Mouse (Mus musculus) G1E-ER4 (cell line): ENCODE measurements around the gene Cntrob. TPM values are rescaled to one million over a fixed set of nuclear protein-coding genes. Genes with fewer than 3 reads are reported as not detected.

Source experiments
- GATA1 ChIP-seq: IDR thresholded peaks from one replicate; pipeline ENCODE4 v1.8.0; 2012; ENCODE audit warnings: low read length, inconsistent platforms
- polyA plus RNA-seq: library from polyadenylated mRNA; stranded (reverse); fragments of >175 nt; gene quantifications from 2 replicates; pipeline ENCODE4 v1.2.3, GENCODE M21; 2012

Cntrob gene
- polyA plus RNA-seq, 1 experiment, result 50.3 TPM

DNA sequence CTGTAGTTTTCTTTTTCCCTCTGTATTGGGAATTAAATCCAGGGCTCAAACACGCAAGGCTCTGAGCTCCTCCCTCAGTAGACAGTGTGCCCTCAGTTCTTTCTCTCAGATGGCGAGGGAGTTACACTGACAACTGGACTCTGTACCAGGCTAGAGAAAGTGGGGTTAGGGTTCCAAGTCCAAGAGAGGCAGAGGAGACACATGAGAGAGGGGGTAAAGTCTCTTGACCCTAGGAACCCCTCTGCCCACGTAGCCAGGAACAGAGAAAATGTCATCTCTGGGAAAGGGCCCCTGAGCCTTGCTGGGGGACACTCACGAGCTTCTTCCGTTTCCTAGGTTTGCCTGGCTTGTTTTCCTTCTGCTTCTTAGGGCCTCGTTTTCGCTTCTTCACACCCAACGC lies 40.8 kb upstream of the Cntrob start:
- TF ChIP-seq GATA1, result no peak

DNA sequence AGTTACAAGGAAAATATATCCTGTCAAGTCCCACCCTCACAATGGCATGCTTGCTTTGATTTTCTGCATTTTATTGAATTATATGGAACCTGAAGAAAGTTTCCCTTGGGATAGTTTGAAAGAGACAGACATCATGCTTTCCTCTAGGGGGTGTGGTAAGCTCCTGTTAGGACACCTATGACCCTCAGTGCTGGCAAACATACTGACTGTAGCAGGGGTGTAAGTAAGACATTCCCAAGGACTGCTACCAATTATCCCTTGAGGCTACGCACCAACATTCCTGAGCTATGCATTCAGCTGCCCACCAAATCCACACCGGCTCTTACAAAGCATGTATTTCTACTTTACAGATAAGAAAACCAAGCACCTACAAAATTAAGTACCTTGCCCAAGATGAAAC lies 38.9 kb upstream of the Cntrob start:
- TF ChIP-seq GATA1, result no peak

DNA sequence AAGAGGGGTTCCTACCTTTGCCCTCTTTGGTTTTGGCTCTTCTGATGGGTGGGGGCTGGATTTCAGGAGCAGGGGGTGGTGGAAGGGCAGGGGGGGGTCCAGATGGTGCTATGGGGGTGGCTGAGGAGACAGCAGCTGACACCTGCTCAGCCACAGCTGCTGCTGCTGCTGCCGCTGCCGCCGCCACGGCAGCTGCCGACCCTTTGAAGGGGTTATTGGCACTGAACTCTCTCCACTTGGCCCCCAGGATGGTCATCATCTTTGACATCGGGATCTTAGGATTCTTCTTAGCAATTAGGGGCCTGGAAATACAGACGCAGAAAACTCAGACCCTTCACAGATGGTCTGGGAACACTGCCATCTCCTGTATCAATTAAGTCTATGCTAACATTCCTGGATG lies 38.4 kb upstream of the Cntrob start:
- no peak for TF ChIP-seq GATA1

DNA sequence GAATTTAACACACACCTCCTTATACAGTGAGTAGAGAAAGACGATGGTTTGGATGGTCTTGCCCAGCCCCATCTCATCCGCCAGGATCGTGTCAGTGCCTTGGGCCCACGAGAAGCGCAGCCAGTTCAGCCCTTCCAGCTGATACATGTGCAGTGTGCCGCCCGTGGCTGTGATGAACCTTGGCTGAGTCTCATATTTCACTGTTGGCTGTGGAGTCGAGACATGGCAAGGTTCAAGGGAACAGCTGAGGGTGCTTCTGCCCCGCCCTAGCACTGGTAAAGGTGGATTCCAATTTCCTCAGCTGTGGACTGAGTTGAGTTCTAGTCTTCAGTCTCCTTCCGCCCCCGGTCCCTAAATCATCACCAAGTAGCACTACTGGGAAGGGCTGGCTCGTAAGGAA lies 34.1 kb upstream of the Cntrob start:
- no peak for TF ChIP-seq GATA1

DNA sequence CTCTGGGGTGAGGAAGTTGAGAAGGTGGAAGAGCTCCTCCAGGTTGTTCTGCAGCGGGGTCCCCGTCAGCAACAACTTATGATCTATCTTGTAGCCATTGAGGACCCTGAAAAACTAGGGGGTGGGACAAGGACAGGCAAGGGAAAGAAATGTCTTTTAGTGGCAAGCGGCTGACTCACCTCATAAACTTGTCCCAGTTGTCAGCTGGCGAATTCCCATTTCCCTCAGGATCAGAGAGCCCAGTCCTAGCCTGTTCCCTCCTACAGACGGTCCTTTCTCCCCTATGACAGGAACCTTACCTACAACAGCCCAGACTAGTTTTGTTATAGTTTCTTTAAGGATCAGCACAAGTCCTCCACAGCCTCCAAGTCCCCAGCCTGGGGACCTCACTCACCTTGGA lies 33.0 kb upstream of the Cntrob start:
- no peak for TF ChIP-seq GATA1

DNA sequence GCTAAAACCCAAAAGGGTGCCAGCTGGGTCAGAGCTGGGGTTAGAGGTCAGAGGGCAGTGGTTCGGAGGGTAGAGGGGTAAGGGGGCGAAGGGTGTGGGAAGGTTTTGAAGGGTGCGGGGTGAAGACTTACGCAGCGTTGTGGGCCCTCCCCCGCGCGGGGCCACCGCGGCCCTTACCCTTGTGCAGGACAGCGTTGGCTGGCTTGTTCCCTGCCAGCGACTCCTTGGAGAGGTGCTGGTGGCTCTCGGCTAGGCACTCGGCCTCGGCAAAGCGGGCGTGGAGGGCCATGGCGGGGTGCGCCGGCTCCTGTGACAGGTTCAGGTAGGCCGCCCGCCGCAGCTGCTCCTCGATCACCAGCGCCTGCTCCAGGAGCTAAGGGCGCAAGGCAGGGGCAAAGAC lies 22.9 kb upstream of the Cntrob start:
- no peak for TF ChIP-seq GATA1

DNA sequence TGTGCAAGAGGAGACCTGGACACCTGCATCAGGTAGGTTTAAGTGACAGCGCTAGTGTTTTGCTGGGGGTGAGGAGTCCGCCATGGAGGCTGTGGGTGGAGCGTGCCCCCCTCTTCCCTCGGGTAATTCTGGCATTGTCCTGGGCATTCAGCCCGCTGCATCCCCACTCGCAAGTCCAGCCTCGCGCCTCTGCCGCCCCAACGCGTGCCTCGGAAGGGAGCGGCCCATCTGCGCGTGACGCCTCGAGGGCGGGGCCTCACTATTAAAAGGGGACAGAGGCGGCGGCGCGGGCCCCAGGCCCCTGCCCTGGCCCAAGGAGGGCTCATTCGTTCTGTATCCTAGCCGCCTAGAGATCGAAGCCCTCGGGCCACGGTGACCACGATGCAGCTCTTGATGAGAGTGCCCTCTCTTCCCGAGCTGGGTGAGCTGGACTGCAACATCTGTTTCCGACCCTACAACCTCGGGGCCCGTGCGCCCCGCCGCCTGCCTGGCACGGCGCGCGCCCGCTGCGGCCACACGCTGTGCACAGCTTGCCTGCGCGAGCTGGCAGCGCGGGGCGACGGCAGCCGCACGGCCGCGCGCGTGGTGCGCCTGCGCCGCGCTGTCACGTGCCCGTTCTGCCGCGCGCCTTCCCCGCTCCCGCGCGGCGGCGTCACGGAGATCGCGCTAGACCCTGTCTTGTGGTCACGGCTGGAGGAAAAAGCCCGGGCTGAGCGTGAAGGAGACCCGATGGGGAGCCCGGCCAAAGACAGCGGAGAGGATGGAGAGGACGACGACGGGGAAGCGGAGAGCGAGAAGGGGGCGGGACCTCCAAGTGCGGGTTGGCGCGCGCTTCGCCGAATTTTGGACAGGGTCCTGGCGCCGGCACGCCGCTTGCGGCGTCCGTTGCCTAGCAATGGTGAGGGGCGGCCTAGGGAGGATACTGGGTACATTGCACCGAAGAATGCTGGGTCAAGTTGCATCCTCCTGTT lies 16.9 kb upstream of the Cntrob start, which contains the start of gene Rnf227:
TSS of gene Rnf227 (plus strand) at position 301 of the 971 bp plus-strand sequence.
- TF ChIP-seq GATA1, result no peak

DNA sequence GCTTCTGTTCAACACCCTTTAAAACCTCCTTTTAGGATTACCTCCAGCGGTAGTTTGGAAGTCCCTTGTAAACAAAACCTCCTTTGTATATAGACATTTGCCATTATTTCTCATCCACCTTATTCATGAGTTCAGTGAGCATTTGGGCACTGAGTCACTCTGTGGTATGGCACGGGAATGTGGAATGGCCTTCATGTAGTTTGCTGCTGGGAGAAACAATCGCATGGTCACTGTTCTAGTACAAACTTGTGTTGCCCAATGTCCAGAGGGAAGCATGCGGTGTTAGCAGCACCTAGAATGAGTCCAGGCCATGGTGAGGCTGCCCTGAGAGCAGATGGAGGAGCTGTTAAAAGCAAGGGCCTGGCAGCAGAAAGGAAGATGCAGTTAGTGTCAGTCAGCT lies 11.2 kb upstream of the Cntrob start:
- no peak for TF ChIP-seq GATA1

DNA sequence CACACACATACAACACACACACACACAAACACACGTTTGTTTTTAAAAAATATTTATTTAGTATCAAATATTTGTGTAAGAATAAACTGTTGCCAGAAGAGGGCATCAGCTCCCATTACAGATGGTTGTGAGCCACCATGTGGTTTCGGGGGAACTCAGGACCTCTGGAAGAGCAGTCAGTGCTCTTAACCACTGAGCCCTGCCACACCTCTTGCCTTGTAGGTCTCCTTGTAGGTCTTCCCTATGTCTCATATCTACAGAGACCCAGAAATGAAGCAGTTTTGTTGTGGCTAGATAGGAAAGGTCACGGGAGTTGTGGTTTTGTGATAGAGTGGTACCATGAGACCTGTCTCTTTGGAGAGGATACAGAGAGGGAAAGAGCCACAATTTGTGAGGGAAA lies 10.3 kb upstream of the Cntrob start:
- no peak for TF ChIP-seq GATA1

DNA sequence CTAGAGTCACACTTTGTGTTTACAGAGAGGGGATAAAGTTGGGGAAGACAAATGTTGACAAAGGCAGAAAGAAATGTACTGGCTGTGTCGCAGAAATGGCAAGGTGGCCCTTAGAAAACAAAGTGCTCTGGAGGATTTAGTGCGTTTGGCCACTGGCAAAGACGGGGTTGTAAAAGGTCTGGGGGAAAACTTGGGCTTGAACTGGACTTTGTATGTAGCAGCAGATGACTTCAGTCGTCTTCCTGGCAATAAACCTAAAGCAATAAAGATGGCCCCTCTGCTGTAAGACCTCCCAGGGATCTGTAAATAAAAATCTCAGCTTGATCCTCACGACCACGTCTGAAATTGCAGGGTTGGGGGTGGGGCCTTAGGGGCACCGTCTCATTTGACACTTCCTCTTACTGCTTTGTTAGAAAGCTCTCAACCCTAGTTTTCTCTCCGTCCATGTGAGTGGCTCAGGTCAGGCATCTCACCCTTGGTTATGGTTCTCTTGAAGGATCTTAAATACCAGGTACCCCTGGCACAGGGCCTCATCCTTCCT lies 9.2 kb upstream of the Cntrob start:
- no peak for TF ChIP-seq GATA1

DNA sequence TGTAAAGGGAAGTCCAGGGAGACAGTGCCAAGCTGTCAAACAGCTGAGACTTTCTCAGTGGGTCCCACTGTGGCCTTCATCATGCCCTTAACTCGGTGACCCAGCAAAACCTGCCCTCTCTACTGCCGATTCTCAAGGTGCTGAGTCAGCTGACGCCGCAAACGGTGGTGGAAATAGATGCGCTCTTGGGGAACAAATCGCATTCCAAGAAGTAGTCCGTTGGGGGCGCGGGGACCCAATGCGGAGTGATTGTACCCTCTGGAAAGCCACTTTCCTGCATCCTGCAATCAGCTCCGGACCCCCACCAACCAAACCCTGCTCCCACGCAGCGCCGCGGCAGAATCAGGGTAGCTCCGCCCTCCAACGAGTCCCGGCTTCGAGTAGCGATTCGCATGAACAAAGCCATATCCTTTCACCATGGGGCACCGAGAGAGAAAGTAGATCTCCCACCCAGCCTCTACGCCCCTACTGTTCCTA lies 8.4 kb upstream of the Cntrob start:
- TF ChIP-seq GATA1, result no peak

DNA sequence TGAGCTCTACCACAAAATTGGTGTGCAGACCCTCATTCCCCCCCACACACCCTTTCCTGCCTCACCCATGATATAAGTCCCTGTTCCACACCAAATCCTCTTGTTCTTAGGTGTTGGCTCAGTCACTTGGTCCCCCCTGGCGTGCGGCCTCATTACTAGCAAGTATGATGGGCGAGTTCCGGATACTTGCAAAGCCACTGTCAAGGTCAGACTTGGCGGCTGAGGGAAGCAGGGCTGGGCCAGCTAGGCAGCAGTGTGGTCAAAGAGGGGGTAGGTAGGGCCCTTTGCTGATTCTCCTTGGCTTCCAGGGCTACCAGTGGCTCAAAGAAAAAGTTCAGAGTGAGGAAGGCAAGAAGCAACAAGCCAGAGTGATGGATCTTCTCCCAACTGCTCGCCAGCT lies 7.6 kb upstream of the Cntrob start:
- TF ChIP-seq GATA1, result no peak

DNA sequence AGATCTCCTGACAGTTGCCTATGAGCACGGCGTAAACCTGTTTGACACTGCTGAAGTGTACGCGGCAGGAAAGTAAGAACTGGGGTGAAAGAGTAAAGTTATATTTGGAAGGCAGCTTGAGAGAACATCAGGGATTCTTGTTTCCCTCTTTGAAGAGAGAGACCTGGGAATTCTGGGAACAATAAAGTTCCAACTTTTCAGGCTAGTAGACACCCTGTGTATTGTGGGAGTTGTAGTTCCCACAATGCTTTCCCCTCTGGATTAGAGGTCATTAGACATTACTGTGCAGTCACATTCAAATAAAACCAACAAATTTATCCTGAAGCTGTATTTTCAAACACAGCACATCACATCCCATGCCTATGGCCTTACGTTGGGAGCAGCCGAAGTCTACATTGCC lies 4.9 kb upstream of the Cntrob start:
- no peak for TF ChIP-seq GATA1

DNA sequence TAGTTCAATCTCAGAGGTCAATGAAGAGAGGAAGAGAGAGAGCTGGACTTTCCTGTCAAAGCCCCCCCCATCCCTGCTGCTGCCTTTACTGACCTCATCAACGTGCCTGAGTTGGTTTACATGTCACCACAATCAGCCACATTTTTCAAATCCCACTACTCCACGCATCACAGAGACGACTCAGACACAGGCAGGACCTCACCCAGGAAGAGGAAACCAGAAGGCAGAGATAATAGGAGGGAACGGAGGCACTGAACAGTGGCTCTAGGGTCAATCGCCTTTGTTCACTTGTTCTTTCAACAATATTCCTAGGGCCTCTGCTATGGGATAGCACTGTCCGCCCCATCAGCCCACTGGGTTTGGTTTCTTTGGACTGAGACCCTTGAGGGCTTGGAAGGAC lies 4.1 kb upstream of the Cntrob start:
- TF ChIP-seq GATA1, result no peak

DNA sequence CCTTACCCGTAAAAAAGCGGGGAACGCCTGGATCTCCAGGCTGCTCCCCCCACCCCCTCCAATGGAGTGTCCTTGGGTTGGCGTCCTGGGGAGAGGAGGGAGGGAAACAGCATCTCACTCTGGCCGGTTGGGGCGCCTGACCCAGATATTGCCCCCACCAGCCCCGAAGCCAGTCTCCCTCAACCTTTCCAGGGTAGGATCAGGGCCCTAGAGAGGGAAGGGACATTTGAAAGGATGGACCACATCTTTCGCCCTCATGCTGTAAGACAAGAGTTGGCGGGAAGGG lies 3.5 kb upstream of the Cntrob start:
- no peak for TF ChIP-seq GATA1

DNA sequence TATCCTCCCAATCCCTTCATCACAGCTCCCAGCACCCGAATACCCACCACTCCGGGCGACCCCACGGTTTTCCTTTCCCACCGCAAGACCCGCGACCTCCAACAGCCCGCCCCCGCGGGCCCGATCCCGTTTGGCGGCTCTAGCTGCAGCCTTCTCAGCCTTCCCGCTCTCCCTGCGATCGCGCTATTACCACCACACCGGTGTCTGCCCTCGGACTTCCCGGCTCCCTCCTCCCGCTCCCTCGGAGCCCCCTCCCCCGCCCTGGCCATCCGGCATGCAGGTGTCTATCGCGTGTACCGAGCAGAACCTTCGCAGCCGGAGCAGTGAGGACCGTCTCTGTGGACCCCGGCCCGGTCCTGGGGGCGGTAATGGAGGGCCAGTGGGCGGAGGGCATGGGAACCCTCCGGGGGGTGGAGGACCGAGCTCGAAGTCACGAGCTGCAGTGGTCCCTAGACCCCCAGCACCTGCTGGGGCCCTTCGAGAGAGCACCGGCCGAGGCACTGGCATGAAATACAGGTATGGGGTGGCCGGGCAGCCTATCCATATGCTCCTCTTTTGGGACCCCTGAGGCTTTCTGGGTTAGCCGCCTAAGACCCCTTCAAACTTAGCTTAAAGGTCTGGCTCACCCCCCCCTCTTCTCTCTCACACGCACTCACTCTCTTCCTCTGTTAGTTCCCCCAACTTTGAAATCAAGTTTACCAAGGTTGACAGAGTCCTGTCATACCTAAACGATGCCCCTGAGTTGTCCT lies 3.0 kb upstream of the Cntrob start:
- no peak for TF ChIP-seq GATA1
